Mouse (Mus musculus): ENCODE results near the gene Nckap5. TPM values are rescaled to one million over a fixed set of nuclear protein-coding genes. Genes with fewer than 3 reads are reported as not detected.

Nckap5 gene
- polyA plus RNA-seq, 1 experiment from 2014 or later: 5.1 TPM

- WGBS: 79% methylated on average over 3 of the region's 3 CpGs
These were observed 842.8 kb downstream of the Nckap5 start for GRCm38 (mm10) chr1:125987803-125988202.

GRCm38 (mm10) chr1:125984570-125984969 is 846.0 kb downstream of the Nckap5 start:
- no peaks in the 10 kb centered on the region for H3K4me1 ChIP-seq

More at GRCm38 (mm10) chr1:125987803-125988202, 842.8 kb downstream of the Nckap5 start:
- Histone ChIP-seq H3K9me3 (no peaks in the 10 kb centered on the region), H3K36me3 (no peaks in the 10 kb centered on the region), H3K4me3 (no peak overlapping the region), H3K27ac (replicated peaks) (no peak overlapping the region), H3K4me2 (no peak overlapping the region), H3K9ac (no peak overlapping the region), H3K4me1 (no peaks in the 10 kb centered on the region), H3K27me3 (replicated peaks) (no peaks in the 10 kb centered on the region)
- ATAC-seq (ENCODE audit: extremely low read depth, insufficient number of reproducible peaks, low FRiP score, low TSS enrichment): no peak

GRCm38 (mm10) chr1:125974649-125975048 is 856.0 kb downstream of the Nckap5 start:
- WGBS: 81% methylated on average over 3 of the region's 3 CpGs
- H3K4me1 ChIP-seq: no peaks in the 10 kb centered on the region

More at GRCm38 (mm10) chr1:125984570-125984969, 846.0 kb downstream of the Nckap5 start:
- no peaks in the 10 kb centered on the region for H3K36me3 ChIP-seq
- no peak overlapping the region for H3K4me3 ChIP-seq
- ATAC-seq (ENCODE audit: extremely low read depth, insufficient number of reproducible peaks, low FRiP score, low TSS enrichment): no peak
- H3K9ac ChIP-seq: no peak overlapping the region
- H3K4me2 ChIP-seq: no peak overlapping the region
- H3K9me3 ChIP-seq: no peaks in the 10 kb centered on the region
- no peak overlapping the region for H3K27ac ChIP-seq (replicated peaks)
- 52% methylated on average over 2 of the region's 2 CpGs for WGBS
- no peaks in the 10 kb centered on the region for H3K27me3 ChIP-seq (replicated peaks)

GRCm38 (mm10) chr1:125971933-125972332 is 858.7 kb downstream of the Nckap5 start:
- no peak for ATAC-seq (ENCODE audit: extremely low read depth, insufficient number of reproducible peaks, low FRiP score, low TSS enrichment)
- WGBS: 68% methylated on average over 6 of the region's 6 CpGs
- Histone ChIP-seq H3K9me3 (no peaks in the 10 kb centered on the region), H3K4me1 (0 out of 2 replicates have a peak, but pooled peaks cover 4% of the 10 kb centered on the region), H3K4me3 (no peak overlapping the region), H3K27me3 (replicated peaks) (no peaks in the 10 kb centered on the region), H3K9ac (no peak overlapping the region), H3K4me2 (no peak overlapping the region), H3K36me3 (no peaks in the 10 kb centered on the region), H3K27ac (replicated peaks) (no peak overlapping the region)

More at GRCm38 (mm10) chr1:125974649-125975048, 856.0 kb downstream of the Nckap5 start:
- Histone ChIP-seq H3K27me3 (replicated peaks) (no peaks in the 10 kb centered on the region), H3K9me3 (no peaks in the 10 kb centered on the region), H3K9ac (no peak overlapping the region), H3K4me2 (no peak overlapping the region), H3K4me3 (no peak overlapping the region), H3K36me3 (no peaks in the 10 kb centered on the region), H3K27ac (replicated peaks) (no peak overlapping the region)
- ATAC-seq (ENCODE audit: extremely low read depth, insufficient number of reproducible peaks, low FRiP score, low TSS enrichment): no peak

- H3K36me3 ChIP-seq: no peaks in the 10 kb centered on the region
- no peak overlapping the region for H3K27ac ChIP-seq (replicated peaks)
- H3K4me3 ChIP-seq: no peak overlapping the region
- H3K4me1 ChIP-seq: 0 out of 2 replicates have a peak, but pooled peaks cover 4% of the 10 kb centered on the region
- H3K4me2 ChIP-seq: no peak overlapping the region
- no peaks in the 10 kb centered on the region for H3K27me3 ChIP-seq (replicated peaks)
- WGBS: 75% methylated on average over 6 of the region's 6 CpGs
- H3K9me3 ChIP-seq: no peaks in the 10 kb centered on the region
- no peak for ATAC-seq (ENCODE audit: extremely low read depth, insufficient number of reproducible peaks, low FRiP score, low TSS enrichment)
- no peak overlapping the region for H3K9ac ChIP-seq
These were observed 862.9 kb downstream of the Nckap5 start for GRCm38 (mm10) chr1:125967671-125968070.

GRCm38 (mm10) chr1:125951026-125951425 is 879.6 kb downstream of the Nckap5 start:
- H3K36me3 ChIP-seq: no peaks in the 10 kb centered on the region
- no peaks in the 10 kb centered on the region for H3K27me3 ChIP-seq (replicated peaks)
- no peaks in the 10 kb centered on the region for H3K9me3 ChIP-seq
- no peak for ATAC-seq (ENCODE audit: extremely low read depth, insufficient number of reproducible peaks, low FRiP score, low TSS enrichment)
- H3K4me1 ChIP-seq: no peaks in the 10 kb centered on the region
- 48% methylated on average over 3 of the region's 3 CpGs for WGBS
- H3K4me3 ChIP-seq: no peak overlapping the region
- no peak overlapping the region for H3K27ac ChIP-seq (replicated peaks)
- H3K4me2 ChIP-seq: no peak overlapping the region
- H3K9ac ChIP-seq: no peak overlapping the region

GRCm38 (mm10) chr1:125949076-125949475 is 881.5 kb downstream of the Nckap5 start:
- no peaks in the 10 kb centered on the region for H3K36me3 ChIP-seq
- no peaks in the 10 kb centered on the region for H3K4me1 ChIP-seq
- WGBS: 75% methylated on average over 6 of the region's 6 CpGs
- ATAC-seq (ENCODE audit: extremely low read depth, insufficient number of reproducible peaks, low FRiP score, low TSS enrichment): no peak
- no peak overlapping the region for H3K9ac ChIP-seq
- no peak overlapping the region for H3K4me2 ChIP-seq
- H3K27me3 ChIP-seq (replicated peaks): no peaks in the 10 kb centered on the region
- H3K4me3 ChIP-seq: no peak overlapping the region
- no peaks in the 10 kb centered on the region for H3K9me3 ChIP-seq
- H3K27ac ChIP-seq (replicated peaks): no peak overlapping the region

GRCm38 (mm10) chr1:125945136-125945535 is 885.5 kb downstream of the Nckap5 start:
- ATAC-seq (ENCODE audit: extremely low read depth, insufficient number of reproducible peaks, low FRiP score, low TSS enrichment): no peak
- Histone ChIP-seq H3K27ac (replicated peaks) (no peak overlapping the region), H3K4me1 (no peaks in the 10 kb centered on the region), H3K36me3 (no peaks in the 10 kb centered on the region), H3K4me3 (no peak overlapping the region), H3K4me2 (no peak overlapping the region), H3K9me3 (no peaks in the 10 kb centered on the region), H3K9ac (no peak overlapping the region), H3K27me3 (replicated peaks) (no peaks in the 10 kb centered on the region)
- WGBS: 60% methylated on average over 9 of the region's 9 CpGs

- 67% methylated on average over 1 of the region's 1 CpGs for WGBS
- Histone ChIP-seq H3K36me3 (no peaks in the 10 kb centered on the region), H3K4me1 (no peaks in the 10 kb centered on the region), H3K27me3 (replicated peaks) (no peaks in the 10 kb centered on the region), H3K9ac (no peak overlapping the region), H3K4me3 (no peak overlapping the region), H3K4me2 (no peak overlapping the region), H3K27ac (replicated peaks) (no peak overlapping the region), H3K9me3 (no peaks in the 10 kb centered on the region)
- ATAC-seq (ENCODE audit: extremely low read depth, insufficient number of reproducible peaks, low FRiP score, low TSS enrichment): no peak
These were observed 887.3 kb downstream of the Nckap5 start for GRCm38 (mm10) chr1:125943305-125943704.

GRCm38 (mm10) chr1:125925486-125925885 is 905.1 kb downstream of the Nckap5 start:
- Histone ChIP-seq H3K27ac (replicated peaks) (no peak overlapping the region), H3K4me1 (no peaks in the 10 kb centered on the region), H3K27me3 (replicated peaks) (no peaks in the 10 kb centered on the region), H3K9me3 (no peaks in the 10 kb centered on the region), H3K9ac (no peak overlapping the region), H3K4me3 (no peak overlapping the region), H3K4me2 (no peak overlapping the region), H3K36me3 (no peaks in the 10 kb centered on the region)
- 88% methylated on average over 10 of the region's 10 CpGs for WGBS
- ATAC-seq (ENCODE audit: extremely low read depth, insufficient number of reproducible peaks, low FRiP score, low TSS enrichment): no peak

GRCm38 (mm10) chr1:125923062-125923461 is 907.5 kb downstream of the Nckap5 start:
- H3K9me3 ChIP-seq: no peaks in the 10 kb centered on the region; the same call in 1 of the 2 replicates
- no peak overlapping the region for H3K9ac ChIP-seq
- no peaks in the 10 kb centered on the region for H3K36me3 ChIP-seq
- H3K4me2 ChIP-seq: no peak overlapping the region
- H3K4me3 ChIP-seq: no peak overlapping the region
- no peaks in the 10 kb centered on the region for H3K4me1 ChIP-seq
- no peak overlapping the region for H3K27ac ChIP-seq (replicated peaks)
- WGBS: 52% methylated on average over 2 of the region's 2 CpGs
- ATAC-seq (ENCODE audit: extremely low read depth, insufficient number of reproducible peaks, low FRiP score, low TSS enrichment): no peak
- no peaks in the 10 kb centered on the region for H3K27me3 ChIP-seq (replicated peaks)

- no peaks in the 10 kb centered on the region for H3K4me1 ChIP-seq
- no peaks in the 10 kb centered on the region for H3K36me3 ChIP-seq
- no peaks in the 10 kb centered on the region; the same call in 1 of the 2 replicates for H3K9me3 ChIP-seq
- H3K27me3 ChIP-seq (replicated peaks): peaks cover 1% of the 10 kb centered on the region
- H3K4me2 ChIP-seq: no peak overlapping the region
- no peak for ATAC-seq (ENCODE audit: extremely low read depth, insufficient number of reproducible peaks, low FRiP score, low TSS enrichment)
- H3K27ac ChIP-seq (replicated peaks): no peak overlapping the region
- 79% methylated on average over 3 of the region's 3 CpGs for WGBS
- H3K9ac ChIP-seq: no peak overlapping the region
- H3K4me3 ChIP-seq: no peak overlapping the region
These were observed 909.9 kb downstream of the Nckap5 start for GRCm38 (mm10) chr1:125920696-125921095.
